Mouse (Mus musculus): ENCODE measurements at regions not wholly inside any gene's neighbourhood (a gene's known extent, or its start where the extent isn't known, plus 50 kb on each side); places are given as distances from the start of the nearest gene placed in this dataset.
"Not testable (repeated sequence)": the region's sequence is repeated elsewhere in the genome, so short reads cannot be mapped to it uniquely, and the experiment has no call there.

- TF ChIP-seq POLR2AphosphoS2 (IDR thresholded peaks at IDR 0.05; ENCODE audit: insufficient read length, low read depth); POLR2A (IDR thresholded peaks at IDR 0.05; ENCODE audit: insufficient read length, low read depth); CEBPB (IDR thresholded peaks at IDR 0.05; ENCODE audit: insufficient read depth, poor library complexity, severe bottlenecking); MYOG (IDR thresholded peaks at IDR 0.05; ENCODE audit: control insufficient read depth in 1 of 3, insufficient read depth in 1 of 3, insufficient read length in 2 of 3, low read depth in 2 of 3): not testable (repeated sequence)
Measured at GRCm38 (mm10) chr12:117363457-117363856, 152.8 kb upstream of the Rapgef5 start.

All from myocyte (in vitro differentiated cells).